Mouse (Mus musculus) forebrain, postnatal 0 days (tissue): ENCODE results near the gene Gm5737. TPM values are rescaled to one million over a fixed set of nuclear protein-coding genes. Genes with fewer than 3 reads are reported as not detected.

Experiments
- ATAC-seq: fragments of 200-750 bp; cut with Nextera tagmentation; 2 replicates; pipeline ENCODE4 v1.8.0; 2017; ENCODE audit warnings: mild to moderate bottlenecking, moderate library complexity
- DNase-seq: peaks from one replicate; pipeline ENCODE4 v3.0.0-alpha.2; 2015
- H3K27ac ChIP-seq: fragments of 300-500 bp; sonication (generic); 2 replicates; pipeline ENCODE4 v1.5.1; 2014; ENCODE audit warnings: low read depth, mild to moderate bottlenecking, antibody characterized with exemption, low read length, moderate library complexity, mixed read lengths
- H3K27me3 ChIP-seq: fragments of 300-500 bp; sonication (generic); 2 replicates; pipeline ENCODE4 v1.6.1; 2014; ENCODE audit warnings: mild to moderate bottlenecking, low read length, mixed read lengths; ENCODE audit not compliant: insufficient read depth
- H3K36me3 ChIP-seq: fragments of 300-500 bp; sonication (generic); 2 replicates; pipeline ENCODE4 v1.6.1; 2014; ENCODE audit warnings: mild to moderate bottlenecking, moderate library complexity; ENCODE audit not compliant: insufficient read depth
- H3K4me1 ChIP-seq: fragments of 300-500 bp; sonication (generic); 2 replicates; pipeline ENCODE4 v1.6.1; 2014; ENCODE audit warnings: antibody characterized with exemption; ENCODE audit not compliant: insufficient read depth
- H3K4me2 ChIP-seq: fragments of 300-500 bp; sonication (generic); 2 replicates; pipeline ENCODE4 v1.6.1; 2014; ENCODE audit warnings: low read depth, mild to moderate bottlenecking, moderate library complexity
- H3K4me3 ChIP-seq: fragments of 300-500 bp; sonication (generic); 2 replicates; pipeline ENCODE4 v1.5.1; 2014; ENCODE audit warnings: low read depth, low read length, mixed read lengths
- H3K9ac ChIP-seq: fragments of 300-500 bp; sonication (generic); 2 replicates; pipeline ENCODE4 v1.6.1; 2014; ENCODE audit warnings: mild to moderate bottlenecking
- H3K9me3 ChIP-seq: fragments of 300-500 bp; sonication (generic); 2 replicates; pipeline ENCODE4 v1.6.1; 2016; ENCODE audit warnings: low read length
- CTCF ChIP-seq: sonication (generic); IDR thresholded peaks from 2 replicates; pipeline ENCODE4 v1.5.1; 2016; ENCODE audit warnings: antibody characterized with exemption, control low read depth, low read depth
- WGBS: fragments of 180-500 bp; shearing (Covaris S2); extraction: QIAGEN DNeasy Blood & Tissue Kit; methylation state at CpG from one replicate; pipeline ENCODE4 v1.1.7; 2014; 5-methylcytosine and 5-hydroxymethylcytosine counted together
- polyA plus RNA-seq: library from polyadenylated mRNA; unstranded; fragments of >200 nt; fragmentation: Nextera tagmentation; extraction: Ambion mirVana; gene quantifications from 2 replicates; pipeline ENCODE4 v1.2.1, GENCODE M21; 2015
- total RNA-seq: library from RNA; depleted of rRNA; stranded (reverse); fragments of >200 nt; gene quantifications from 2 replicates; pipeline ENCODE4 v1.2.3, GENCODE M21; 2014

Gm5737 gene
- total and polyA plus RNA-seq, 2 experiments from 2014 or later: 0.16 TPM; not detected in 1

DNA sequence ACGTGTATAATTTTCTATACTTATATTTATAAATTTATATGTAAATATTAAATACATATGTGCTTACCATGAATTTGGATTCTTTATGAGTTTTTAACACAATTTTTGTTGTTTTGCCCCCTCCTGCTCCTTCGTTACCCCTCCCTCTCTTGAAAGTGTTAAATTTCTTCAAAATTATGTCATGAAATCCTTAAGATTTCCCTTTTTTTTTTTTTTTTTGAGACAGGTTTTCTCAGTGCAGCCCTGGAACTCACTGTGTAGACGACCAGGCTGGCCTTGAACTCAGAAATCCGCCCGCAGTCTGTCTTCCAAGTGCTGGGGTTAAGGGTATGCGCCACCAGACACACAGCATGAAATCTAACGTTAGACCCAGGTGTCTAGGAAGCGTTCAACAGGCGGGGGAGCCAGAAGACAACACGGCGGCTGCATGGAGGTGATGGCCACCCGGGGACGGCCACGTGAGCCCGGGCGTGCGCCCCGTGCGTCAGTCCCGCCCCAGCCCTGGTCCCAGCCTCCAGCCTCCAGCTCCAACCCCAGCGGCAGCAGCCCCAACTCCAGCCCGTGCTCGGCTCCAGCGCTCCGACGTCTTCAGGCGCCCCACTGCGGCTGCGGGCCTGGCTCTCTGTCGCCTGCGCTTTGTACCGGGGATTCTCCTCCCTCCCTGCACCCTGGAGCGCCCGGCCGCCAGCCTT is 30.3 kb downstream of the Gm5737 start, which contains the start of gene Eef2k:
Eef2k (plus strand) TSS at position 487 of the 692 bp plus-strand sequence.
- no peaks in the 10 kb centered on the region for H3K27me3 ChIP-seq
- H3K36me3 ChIP-seq: peaks cover 3% of the 10 kb centered on the region; the same call in 1 of the 2 replicates
- H3K9ac ChIP-seq: peak within 1 kb of the TSS; percentile 97
- peak within 1 kb of the TSS; percentile 79 for H3K4me2 ChIP-seq
- DNase-seq: peak; percentile 86
- 0 out of 2 replicates have a peak, but pooled peaks have one; percentile 2 for TF ChIP-seq CTCF
- H3K9me3 ChIP-seq: no peaks in the 10 kb centered on the region
- H3K4me1 ChIP-seq: no peaks in the 10 kb centered on the region; the same call in 1 of the 2 replicates
- peak within 1 kb of the TSS; percentile 98 for H3K27ac ChIP-seq
- 5% methylated on average over 35 of the region's 35 CpGs for WGBS
- ATAC-seq: peak; percentile 91
- peak within 1 kb of the TSS; percentile 83 for H3K4me3 ChIP-seq

DNA sequence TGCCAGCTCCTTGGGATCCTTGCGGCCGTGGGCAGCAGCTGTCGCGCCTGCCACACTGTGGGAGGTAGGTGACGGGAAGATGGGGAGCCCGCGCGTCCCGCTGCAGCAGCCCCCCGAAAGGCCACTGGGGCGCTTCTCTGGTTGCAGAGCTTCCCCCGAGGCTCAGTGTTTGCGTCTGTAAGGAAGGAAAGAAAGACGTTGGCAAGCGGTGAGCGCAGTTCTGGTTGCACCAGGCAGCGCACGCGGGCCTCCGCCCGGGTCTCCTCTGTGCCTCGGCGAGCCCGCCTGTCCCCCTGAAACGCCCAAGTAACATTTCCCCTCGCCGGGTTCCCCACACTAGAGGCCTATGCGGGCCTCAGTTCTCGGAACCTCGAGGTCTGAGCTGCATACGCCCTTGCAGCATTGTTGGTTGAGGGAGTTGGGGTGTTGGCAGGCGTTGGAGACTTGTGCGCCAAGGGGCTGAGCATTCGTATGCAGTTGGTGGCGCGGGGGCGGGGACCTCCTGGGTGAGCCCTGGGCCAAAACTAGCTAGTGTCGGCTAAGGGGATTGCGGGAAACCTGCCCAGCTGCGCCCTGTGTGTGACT is 31.0 kb downstream of the Gm5737 start:
- whole genome bisulfite sequencing: 3% methylated on average over 40 of the region's 40 CpGs
- Histone ChIP-seq H3K9ac (peak overlapping the region; percentile 97), H3K36me3 (peaks cover 6% of the 10 kb centered on the region), H3K4me3 (peak overlapping the region; percentile 83), H3K4me1 (no peaks in the 10 kb centered on the region; the same call in 1 of the 2 replicates), H3K27me3 (no peaks in the 10 kb centered on the region), H3K4me2 (peak overlapping the region; percentile 79), H3K9me3 (no peaks in the 10 kb centered on the region), H3K27ac (peak overlapping the region; percentile 98)
- ATAC-seq: peak; percentile 88
- DNase-seq: peak; percentile 91
- no peak for TF ChIP-seq CTCF

DNA sequence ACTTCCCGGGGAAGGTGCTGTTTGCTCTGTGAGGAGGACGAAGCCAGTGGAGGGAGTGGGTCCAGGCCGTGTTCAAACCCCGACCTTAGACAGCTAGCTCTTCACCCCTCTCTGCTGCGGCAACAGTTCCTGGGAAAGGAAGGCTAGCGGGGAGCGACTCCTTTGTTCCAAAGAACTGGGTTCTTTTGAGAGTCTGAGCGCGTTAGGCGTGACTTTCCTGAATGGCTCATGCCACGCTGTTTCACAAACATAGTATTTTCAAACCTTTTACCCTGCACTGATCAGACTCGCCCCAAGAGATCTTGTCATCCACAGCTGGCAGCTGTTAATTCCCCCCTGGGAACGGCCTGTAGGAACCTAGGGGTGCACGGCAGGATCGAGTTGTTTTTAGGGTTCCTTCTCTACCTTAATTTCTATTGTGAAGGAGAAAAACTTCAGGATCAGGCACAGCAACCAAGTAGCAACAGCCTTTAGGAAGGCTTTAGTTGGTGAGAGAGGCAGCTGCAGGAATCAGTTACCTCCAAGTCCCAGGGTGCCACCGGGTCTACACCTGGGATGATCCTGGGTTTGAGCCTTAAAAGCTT is 31.8 kb downstream of the Gm5737 start:
- DNase-seq: no peak
- H3K9me3 ChIP-seq: no peaks in the 10 kb centered on the region
- no peaks in the 10 kb centered on the region; the same call in 1 of the 2 replicates for H3K4me1 ChIP-seq
- H3K4me2 ChIP-seq: peak overlapping the region; percentile 79
- no peaks in the 10 kb centered on the region for H3K27me3 ChIP-seq
- ATAC-seq: no peak
- peak overlapping the region; percentile 83 for H3K4me3 ChIP-seq
- H3K27ac ChIP-seq: peak overlapping the region; percentile 98
- H3K9ac ChIP-seq: peak overlapping the region; percentile 97
- no peak for TF ChIP-seq CTCF
- 1% methylated on average over 16 of the region's 16 CpGs for WGBS
- H3K36me3 ChIP-seq: peaks cover 9% of the 10 kb centered on the region

DNA sequence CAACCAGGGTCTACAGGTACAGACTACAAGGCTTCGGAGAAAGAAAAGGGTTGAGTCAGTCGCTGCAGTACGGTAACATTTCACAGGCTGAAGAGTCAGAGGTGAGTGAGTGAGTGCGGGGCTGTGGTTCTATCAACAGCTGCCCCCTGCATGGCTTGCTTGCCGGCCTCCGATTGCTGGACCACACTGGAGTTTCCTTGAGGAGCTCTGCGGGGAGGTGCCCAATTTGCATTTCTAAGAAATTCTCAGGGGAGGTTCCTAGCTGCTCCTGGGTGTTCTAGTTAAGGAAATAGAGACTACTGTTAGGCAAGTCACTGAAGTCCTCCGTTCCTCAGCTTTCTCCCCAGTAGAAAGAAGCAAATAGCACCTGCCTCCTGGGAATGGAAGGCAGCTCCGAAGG is 32.5 kb downstream of the Gm5737 start:
- peak overlapping the region; percentile 97 for H3K9ac ChIP-seq
- peak overlapping the region; percentile 79 for H3K4me2 ChIP-seq
- H3K9me3 ChIP-seq: no peaks in the 10 kb centered on the region
- peak overlapping the region; percentile 83 for H3K4me3 ChIP-seq
- TF ChIP-seq CTCF: no peak
- DNase-seq (no peak), ATAC-seq (no peak)
- H3K4me1 ChIP-seq: no peaks in the 10 kb centered on the region; the same call in 1 of the 2 replicates
- 15% methylated on average over 9 of the region's 9 CpGs for WGBS
- peaks cover 9% of the 10 kb centered on the region for H3K36me3 ChIP-seq
- H3K27me3 ChIP-seq: no peaks in the 10 kb centered on the region
- no peak overlapping the region for H3K27ac ChIP-seq

DNA sequence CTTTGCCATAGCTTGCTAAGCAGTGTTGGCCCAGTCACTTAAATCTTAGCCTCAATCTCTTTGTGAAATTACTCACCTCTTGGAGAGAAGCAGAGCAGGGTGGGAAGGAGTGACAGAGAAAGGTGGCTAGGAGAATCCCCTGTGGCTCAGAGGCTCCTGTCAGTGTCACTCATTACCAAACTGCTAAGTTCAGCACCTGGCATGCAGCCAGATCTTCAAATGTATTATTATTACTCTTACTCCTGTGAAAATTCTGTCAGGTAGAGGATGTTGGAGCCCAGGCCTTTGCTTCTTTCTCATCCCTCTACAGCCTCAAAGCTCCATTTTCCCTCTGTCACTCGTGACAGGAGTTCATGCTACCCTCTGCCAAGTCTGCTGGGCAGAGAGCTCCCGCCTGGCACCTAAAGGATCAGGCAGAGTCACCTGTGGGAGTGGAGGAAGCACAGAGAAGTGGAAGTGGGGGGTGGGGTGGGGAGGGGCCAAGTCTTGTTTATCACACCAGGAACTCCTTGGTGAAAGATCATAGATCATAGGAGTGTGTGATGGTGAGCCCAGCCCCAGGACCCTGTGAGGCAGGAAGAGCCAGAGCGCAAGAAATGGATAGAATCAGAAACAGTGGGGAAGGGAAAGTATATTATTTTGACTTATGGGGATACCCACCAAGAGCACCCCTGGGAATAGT is 36.8 kb downstream of the Gm5737 start:
- H3K4me1 ChIP-seq: peaks cover 4% of the 10 kb centered on the region; the same call in 1 of the 2 replicates
- peaks cover 9% of the 10 kb centered on the region for H3K36me3 ChIP-seq
- H3K9ac ChIP-seq: no peak overlapping the region
- no peak overlapping the region for H3K4me2 ChIP-seq
- no peaks in the 10 kb centered on the region for H3K9me3 ChIP-seq
- no peak overlapping the region for H3K4me3 ChIP-seq
- no peaks in the 10 kb centered on the region for H3K27me3 ChIP-seq
- DNase-seq (no peak), ATAC-seq (peak; percentile 9; the same call in 1 of the 2 replicates)
- H3K27ac ChIP-seq: no peak overlapping the region
- no peak for TF ChIP-seq CTCF
- WGBS: 86% methylated on average over 3 of the region's 3 CpGs

DNA sequence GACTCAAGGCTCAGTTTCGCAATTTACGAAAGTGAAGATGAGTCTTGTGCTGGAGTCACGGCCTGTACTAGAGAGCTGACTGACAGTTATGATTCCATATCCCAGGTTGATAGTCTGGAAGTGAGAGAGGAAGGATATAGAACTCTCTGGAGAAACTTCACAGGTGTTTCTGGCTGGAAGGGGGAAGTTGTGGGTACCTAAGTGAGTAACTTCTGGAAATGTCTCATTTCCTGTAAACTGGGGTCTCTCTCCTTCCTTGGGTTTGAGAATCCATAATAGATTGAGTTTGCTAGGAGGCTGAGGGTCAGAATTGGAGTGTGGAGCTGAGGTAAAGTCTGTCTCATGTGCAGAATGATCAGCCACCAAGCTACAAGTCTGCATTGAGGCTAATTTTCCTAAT is 38.0 kb downstream of the Gm5737 start:
- Histone ChIP-seq H3K4me3 (no peak overlapping the region), H3K27ac (no peak overlapping the region), H3K9ac (no peak overlapping the region), H3K27me3 (no peaks in the 10 kb centered on the region), H3K4me1 (peaks cover 4% of the 10 kb centered on the region; the same call in 1 of the 2 replicates), H3K36me3 (peaks cover 9% of the 10 kb centered on the region), H3K4me2 (no peak overlapping the region), H3K9me3 (no peaks in the 10 kb centered on the region)
- no peak for DNase-seq
- no peak for ATAC-seq
- no peak for TF ChIP-seq CTCF
- WGBS: 87% methylated on average over 3 of the region's 3 CpGs
